Comparison of ENCODE assay signal across 8 mouse cellular contexts in genomic region chr4:32800577-32801170, GRCm38 (mm10). TPM values are rescaled to one million over a fixed set of nuclear protein-coding genes. Genes with fewer than 3 reads are reported as not detected.
DNase-seq lines count a peak whose midpoint lies in the region; ATAC-seq and TF ChIP-seq lines count a peak whose summit lies in the region.

No protein-coding gene starts in this region.

- no peaks in the 10 kb centered on the region for H3K79me2 ChIP-seq in heart, adult 2 months (replicated peaks; ENCODE audit: control insufficient read depth, insufficient read depth, low read length)

- H3K36me3 ChIP-seq in heart, adult 2 months (ENCODE audit: control insufficient read depth, insufficient read depth, low read length) = no peaks in the 10 kb centered on the region
- H3K36me3 ChIP-seq in ES-Bruce4 (ENCODE audit: control insufficient read depth, insufficient read depth, low read length, poor library complexity, severe bottlenecking) = no peaks in the 10 kb centered on the region
- H3K36me3 ChIP-seq in forebrain, embryonic 11.5 days (ENCODE audit: control insufficient read depth, insufficient read depth, low read length) = no peaks in the 10 kb centered on the region
- H3K36me3 ChIP-seq in liver, embryonic 15.5 days (replicated peaks) = no peaks in the 10 kb centered on the region

- no peaks in the 10 kb centered on the region for H3K9me3 ChIP-seq in ES-Bruce4 (replicated peaks; ENCODE audit: control insufficient read depth, insufficient read depth, low read length, poor library complexity, severe bottlenecking)
- H3K9me3 ChIP-seq in forebrain, embryonic 11.5 days (ENCODE audit: control insufficient read depth, low read length) = no peaks in the 10 kb centered on the region
- no peaks in the 10 kb centered on the region for H3K9me3 ChIP-seq in liver, embryonic 15.5 days (replicated peaks)

- peak; percentile 74 for ATAC-seq in forebrain, embryonic 11.5 days (replicated peaks; ENCODE audit: low FRiP score)
- no peak for ATAC-seq in liver, embryonic 15.5 days (ENCODE audit: insufficient read depth)

- DNase-seq in heart, adult 2 months = no peak
- no peak for DNase-seq in heart, adult 18-20 months
- no peak for DNase-seq in forebrain, embryonic 11.5 days (ENCODE audit: low spot score)
- DNase-seq in layer of hippocampus, adult 9-10 months (ENCODE audit: low spot score) = no peak
- no peak for DNase-seq in gastrocnemius, postnatal 14 days
- DNase-seq in lung, postnatal 14 days = no peak

- peak overlapping the region; percentile 75 for H3K4me2 ChIP-seq in forebrain, embryonic 11.5 days (ENCODE audit: low read depth, low read length, severe bottlenecking)
- H3K4me2 ChIP-seq in liver, embryonic 15.5 days = peak overlapping the region; percentile 83

- intact Hi-C loops in heart, adult 2 months (cut with DNase I) = loop anchor here (5.0 to 10.0 kb wide), 2 partner anchors 154 to 232 kb away; partner anchors contain the start of genes Ankrd6 and Ube2j1
- intact Hi-C loops in gastrocnemius, postnatal 14 days (cut with DNase I; ENCODE audit: low total_unique reads) = no loop called here

- H3K9ac ChIP-seq in heart, adult 2 months (ENCODE audit: low read depth, low read length) = peak overlapping the region; percentile 99
- peak overlapping the region; percentile 83 for H3K9ac ChIP-seq in ES-Bruce4 (ENCODE audit: low read depth, poor library complexity, severe bottlenecking)
- peak overlapping the region; percentile 93 for H3K9ac ChIP-seq in forebrain, embryonic 11.5 days (ENCODE audit: low read length)
- H3K9ac ChIP-seq in liver, embryonic 15.5 days = peak overlapping the region; percentile 87

- no peak for TF ChIP-seq EP300 in heart, adult 2 months (IDR thresholded peaks at IDR 0.05; ENCODE audit: insufficient read depth, low read depth, low read length)
- TF ChIP-seq EP300 in ES-Bruce4 (IDR thresholded peaks at IDR 0.05; ENCODE audit: insufficient read depth, low read depth, low read length) = no peak

- H3K4me3 ChIP-seq in heart, adult 2 months = peak overlapping the region; percentile 98
- peak overlapping the region; percentile 54 for H3K4me3 ChIP-seq in ES-Bruce4 (ENCODE audit: low read depth, low read length)
- peak overlapping the region; percentile 73 for H3K4me3 ChIP-seq in forebrain, embryonic 11.5 days (ENCODE audit: low read depth, low read length)
- H3K4me3 ChIP-seq in liver, embryonic 15.5 days (replicated peaks) = peak overlapping the region; percentile 84

- 4% methylated on average over 9 of the region's 9 CpGs for WGBS in heart, adult 2 months
- WGBS in forebrain, embryonic 11.5 days = 7% methylated on average over 9 of the region's 9 CpGs
- WGBS in liver, embryonic 15.5 days (ENCODE audit: insufficient replicate concordance) = 8% methylated on average over 9 of the region's 9 CpGs

- no peaks in the 10 kb centered on the region for H3K4me1 ChIP-seq in heart, adult 2 months (ENCODE audit: control insufficient read depth, insufficient read depth, low read length)
- H3K4me1 ChIP-seq in ES-Bruce4 (ENCODE audit: control insufficient read depth, insufficient read depth, low read length) = no peaks in the 10 kb centered on the region
- H3K4me1 ChIP-seq in forebrain, embryonic 11.5 days (replicated peaks; ENCODE audit: control insufficient read depth, insufficient read depth, low read length) = 0 out of 2 replicates have a peak, but pooled peaks cover 2% of the 10 kb centered on the region
- H3K4me1 ChIP-seq in liver, embryonic 15.5 days (replicated peaks) = peaks cover 15% of the 10 kb centered on the region

- H3K27ac ChIP-seq in heart, adult 2 months = peak overlapping the region; percentile 92
- H3K27ac ChIP-seq in ES-Bruce4 (ENCODE audit: insufficient read depth, low read length) = peak overlapping the region; percentile 42; the same call in 1 of the 2 replicates
- H3K27ac ChIP-seq in forebrain, embryonic 11.5 days (ENCODE audit: low read depth, low read length) = peak overlapping the region; percentile 98
- peak overlapping the region; percentile 98 for H3K27ac ChIP-seq in liver, embryonic 15.5 days (replicated peaks)

- no peak for TF ChIP-seq CTCF in heart, adult 2 months (IDR thresholded peaks at IDR 0.05)
- no peak for TF ChIP-seq CTCF in ES-Bruce4 (IDR thresholded peaks at IDR 0.05; ENCODE audit: low read depth, low read length)

- no peak for TF ChIP-seq POLR2A in heart, adult 2 months (IDR thresholded peaks at IDR 0.05; ENCODE audit: insufficient read depth, low read depth, low read length)
- TF ChIP-seq POLR2A in ES-Bruce4 (IDR thresholded peaks at IDR 0.05; ENCODE audit: insufficient read depth, low read length) = no peak

- H3K27me3 ChIP-seq in heart, adult 2 months (ENCODE audit: control insufficient read depth, insufficient read depth, low read length) = no peaks in the 10 kb centered on the region
- H3K27me3 ChIP-seq in ES-Bruce4 (ENCODE audit: control insufficient read depth, insufficient read depth, low read length, poor library complexity, severe bottlenecking) = no peaks in the 10 kb centered on the region
- H3K27me3 ChIP-seq in forebrain, embryonic 11.5 days (ENCODE audit: control insufficient read depth, insufficient read depth, low read length) = no peaks in the 10 kb centered on the region
- no peaks in the 10 kb centered on the region for H3K27me3 ChIP-seq in liver, embryonic 15.5 days

RNA-seq across cellular contexts. Expression of gene Lyrm2, which starts 0.6 kb away (rescaled TPM):
- 10 to 100 TPM; 34.4 TPM for total RNA-seq in heart, adult 2 months (2021)
- polyA plus RNA-seq in heart, adult 2 months (2012; rRNA removed) = 16.1 and 22.2 TPM in 2 replicates
- 10 to 100 TPM; 39.8 to 43.9 TPM for total RNA-seq in heart, adult 18-20 months (2021)
- polyA plus RNA-seq in ES-Bruce4 (2011; ENCODE audit: insufficient read depth, insufficient read length, low read depth, missing spikeins) = 30.2 and 30.8 TPM in 2 replicates
- 122 and 133 TPM in 2 replicates for polyA plus RNA-seq in forebrain, embryonic 11.5 days (2014; fragmentation: Nextera tagmentation; extraction: Ambion mirVana)
- polyA plus RNA-seq in liver, embryonic 15.5 days (2015; fragmentation: Nextera tagmentation; extraction: Ambion mirVana) = 24.4 and 28.7 TPM in 2 replicates
- 10 to 100 TPM; 28.6 to 38.6 TPM for total RNA-seq in gastrocnemius, postnatal 14 days (2021)

Comparison
In these comparisons a context has a peak if more than half of its experiments do, and no peak if none do; other contexts are left out.
1. H3K27ac ChIP-seq: peak in every context shown above with its lines; median percentile 98 in forebrain, embryonic 11.5 days; 98 in liver, embryonic 15.5 days; 92 in heart, adult 2 months; 42 in ES-Bruce4.